Comparison of ENCODE assay signal across 8 mouse cellular contexts in genomic region chr14:19986614-19987357, GRCm38 (mm10). TPM values are rescaled to one million over a fixed set of nuclear protein-coding genes. Genes with fewer than 3 reads are reported as not detected.
DNase-seq lines count a peak whose midpoint lies in the region; ATAC-seq and TF ChIP-seq lines count a peak whose summit lies in the region.

No protein-coding gene starts in this region.

- WGBS in intestine, embryonic 14.5 days: 1% methylated on average over 13 of the region's 13 CpGs
- 5% methylated on average over 13 of the region's 13 CpGs for WGBS in small intestine, adult 2 months

- intact Hi-C loops in left cerebral cortex, postnatal 25 days (cut with DNase I): loop anchor here (2.0 kb wide), 2 partner anchors 20 to 40 kb away; no protein-coding TSS in a partner anchor

- peak overlapping the region; percentile 20 for H3K4me3 ChIP-seq in intestine, embryonic 14.5 days (ENCODE audit: low read depth, low read length)
- H3K4me3 ChIP-seq in small intestine, adult 2 months (ENCODE audit: low read depth, low read length): peak overlapping the region; percentile 33

- H3K9ac ChIP-seq in intestine, embryonic 14.5 days (ENCODE audit: low read length): peak overlapping the region; percentile 45

- peak overlapping the region; percentile 54 for H3K4me2 ChIP-seq in intestine, embryonic 14.5 days (ENCODE audit: low read length)

- TF ChIP-seq CTCF in small intestine, adult 2 months (IDR thresholded peaks at IDR 0.05; ENCODE audit: extremely low read depth, insufficient read length, insufficient replicate concordance, low read depth, low read length): no peak

- TF ChIP-seq POLR2A in small intestine, adult 2 months (IDR thresholded peaks at IDR 0.05; ENCODE audit: low read depth, low read length): no peak

- peaks cover 29% of the 10 kb centered on the region for H3K4me1 ChIP-seq in intestine, embryonic 14.5 days (replicated peaks; ENCODE audit: control insufficient read depth, insufficient read depth, low read length)
- peaks cover 6% of the 10 kb centered on the region for H3K4me1 ChIP-seq in small intestine, adult 2 months (ENCODE audit: control insufficient read depth, insufficient read depth, insufficient read length, low read length)

- peak overlapping the region; percentile 95 for H3K27ac ChIP-seq in intestine, embryonic 14.5 days (ENCODE audit: low read depth)
- H3K27ac ChIP-seq in small intestine, adult 2 months (ENCODE audit: insufficient read depth, low read depth, low read length): peak overlapping the region; percentile 63

- DNase-seq in adrenal gland, adult 2 months: peak; percentile 76
- DNase-seq in embryo, embryonic 10 days (ENCODE audit: low spot score): peak; percentile 96
- peak; percentile 24 to 68 for DNase-seq in gastrocnemius, postnatal 4 days (ENCODE audit: low spot score in 2 of 2)
- peak; percentile 90 for DNase-seq in intestine, embryonic 14.5 days (ENCODE audit: low spot score)
- peak; percentile 84 to 95 for DNase-seq in left cerebral cortex, postnatal 25 days (ENCODE audit: low spot score in 2 of 2)

- no peaks in the 10 kb centered on the region for H3K27me3 ChIP-seq in intestine, embryonic 14.5 days (replicated peaks; ENCODE audit: control insufficient read depth, insufficient read depth, low read length)
- H3K27me3 ChIP-seq in small intestine, adult 2 months (ENCODE audit: control insufficient read depth, insufficient read depth, low read length): no peaks in the 10 kb centered on the region

- peak; percentile 84 for ATAC-seq in intestine, embryonic 14.5 days (replicated peaks; ENCODE audit: low FRiP score, low TSS enrichment, low read depth)
- ATAC-seq in megakaryocyte progenitor cell, adult 5-6 weeks (replicated peaks; ENCODE audit: poor library complexity): peak; percentile 64
- ATAC-seq in erythroid progenitor cell, adult 5-6 weeks (replicated peaks; ENCODE audit: low FRiP score, poor library complexity, severe bottlenecking): no peak

- H3K9me3 ChIP-seq in intestine, embryonic 14.5 days (ENCODE audit: control insufficient read depth, low read length): no peaks in the 10 kb centered on the region

- H3K36me3 ChIP-seq in intestine, embryonic 14.5 days (ENCODE audit: control insufficient read depth, insufficient read depth, low read length): no peaks in the 10 kb centered on the region
- no peaks in the 10 kb centered on the region for H3K36me3 ChIP-seq in small intestine, adult 2 months (ENCODE audit: control insufficient read depth, insufficient read depth, low read length)

RNA-seq across cellular contexts. Expression of gene Gng2, which starts 9.4 kb away (rescaled TPM):
- 10 to 100 TPM; 32.8 to 39.5 TPM for total RNA-seq in adrenal gland, adult 2 months (2021)
- polyA plus RNA-seq in adrenal gland, adult 2 months (2012; rRNA removed): 3.3 and 3.7 TPM in 2 replicates
- total RNA-seq in gastrocnemius, postnatal 4 days (2021): 10 to 100 TPM; 28.0 to 34.7 TPM
- 74.0 and 76.2 TPM in 2 replicates for polyA plus RNA-seq in intestine, embryonic 14.5 days (2014; fragmentation: Nextera tagmentation; extraction: Ambion mirVana)
- total RNA-seq in left cerebral cortex, postnatal 25 days (2021): 100 to 1,000 TPM; 224 to 237 TPM
- total RNA-seq in megakaryocyte progenitor cell, adult 5-6 weeks (2015): 47.7 and 53.6 TPM in 2 replicates
- total RNA-seq in megakaryocyte progenitor cell, adult 5-6 weeks (2017): 32.1 and 67.0 TPM in 2 replicates
- 8.3 and 9.9 TPM in 2 replicates for polyA plus RNA-seq in small intestine, adult 2 months (2012; rRNA removed)
- 18.4 and 21.4 TPM in 2 replicates for total RNA-seq in erythroid progenitor cell, adult 5-6 weeks (2015; ENCODE audit: low replicate concordance)
- 4.6 and 6.6 TPM in 2 replicates for total RNA-seq in erythroid progenitor cell, adult 5-6 weeks (2017; ENCODE audit: low replicate concordance)

Comparison
In these comparisons a context has a peak if more than half of its experiments do, and no peak if none do; other contexts are left out.
1. DNase-seq: peak in every context shown above with its lines; median percentile 96 in embryo, embryonic 10 days; 90 in intestine, embryonic 14.5 days; 90 in left cerebral cortex, postnatal 25 days; 76 in adrenal gland, adult 2 months; 46 in gastrocnemius, postnatal 4 days.